Mouse (Mus musculus): ENCODE data around the gene Tfap2c. TPM values are rescaled to one million over a fixed set of nuclear protein-coding genes. Genes with fewer than 3 reads are reported as not detected.

Gene Tfap2c
- polyA plus RNA-seq, 1 experiment from 2014 or later = 0.78 TPM

- H3K36me3 ChIP-seq = no peaks in the 10 kb centered on the region
- H3K27me3 ChIP-seq = no peaks in the 10 kb centered on the region
- no peak for ATAC-seq (ENCODE audit: low FRiP score, low read depth)
- no peak overlapping the region for H3K27ac ChIP-seq (replicated peaks)
- H3K4me3 ChIP-seq = no peak overlapping the region
- H3K9me3 ChIP-seq = no peaks in the 10 kb centered on the region
- H3K4me2 ChIP-seq = no peak overlapping the region
- 94% methylated on average over 7 of the region's 7 CpGs for WGBS
- no peaks in the 10 kb centered on the region for H3K4me1 ChIP-seq (replicated peaks)
- H3K9ac ChIP-seq = no peak overlapping the region
Observed at GRCm38 (mm10) chr2:172594326-172594725, 44.9 kb downstream of the Tfap2c start.

- Histone ChIP-seq H3K4me2 (no peak overlapping the region), H3K27ac (replicated peaks) (no peak overlapping the region), H3K27me3 (no peaks in the 10 kb centered on the region), H3K4me3 (no peak overlapping the region), H3K9me3 (no peaks in the 10 kb centered on the region), H3K9ac (no peak overlapping the region), H3K36me3 (no peaks in the 10 kb centered on the region), H3K4me1 (replicated peaks) (no peaks in the 10 kb centered on the region)
- WGBS = 74% methylated on average over 7 of the region's 7 CpGs
- ATAC-seq (ENCODE audit: low FRiP score, low read depth) = no peak
Observed at GRCm38 (mm10) chr2:172597056-172597455, 47.7 kb downstream of the Tfap2c start.

- Histone ChIP-seq H3K36me3 (no peaks in the 10 kb centered on the region), H3K9me3 (no peaks in the 10 kb centered on the region), H3K27me3 (no peaks in the 10 kb centered on the region), H3K27ac (replicated peaks) (no peak overlapping the region), H3K4me2 (no peak overlapping the region), H3K9ac (no peak overlapping the region), H3K4me3 (no peak overlapping the region), H3K4me1 (replicated peaks) (no peaks in the 10 kb centered on the region)
- 90% methylated on average over 9 of the region's 9 CpGs for WGBS
- no peak for ATAC-seq (ENCODE audit: low FRiP score, low read depth)
Observed at GRCm38 (mm10) chr2:172597881-172598280, 48.5 kb downstream of the Tfap2c start.

- no peak overlapping the region for H3K9ac ChIP-seq
- no peaks in the 10 kb centered on the region for H3K9me3 ChIP-seq
- H3K4me1 ChIP-seq (replicated peaks) = no peaks in the 10 kb centered on the region
- H3K36me3 ChIP-seq = no peaks in the 10 kb centered on the region
- 94% methylated on average over 3 of the region's 3 CpGs for WGBS
- ATAC-seq (ENCODE audit: low FRiP score, low read depth) = no peak
- no peak overlapping the region for H3K4me2 ChIP-seq
- no peaks in the 10 kb centered on the region for H3K27me3 ChIP-seq
- no peak overlapping the region for H3K27ac ChIP-seq (replicated peaks)
- H3K4me3 ChIP-seq = no peak overlapping the region
Observed at GRCm38 (mm10) chr2:172604625-172605024, 55.2 kb downstream of the Tfap2c start.

- WGBS = 43% methylated on average over 7 of the region's 7 CpGs
- Histone ChIP-seq H3K9ac (no peak overlapping the region), H3K36me3 (no peaks in the 10 kb centered on the region), H3K4me3 (no peak overlapping the region), H3K4me2 (no peak overlapping the region), H3K4me1 (replicated peaks) (no peaks in the 10 kb centered on the region), H3K27me3 (no peaks in the 10 kb centered on the region), H3K27ac (replicated peaks) (no peak overlapping the region), H3K9me3 (no peaks in the 10 kb centered on the region)
- no peak for ATAC-seq (ENCODE audit: low FRiP score, low read depth)
Observed at GRCm38 (mm10) chr2:172605642-172606041, 56.2 kb downstream of the Tfap2c start.

- Histone ChIP-seq H3K4me1 (replicated peaks) (no peaks in the 10 kb centered on the region), H3K9ac (no peak overlapping the region), H3K4me3 (no peak overlapping the region), H3K36me3 (no peaks in the 10 kb centered on the region), H3K27me3 (peaks cover 3% of the 10 kb centered on the region; the same call in 1 of the 2 replicates), H3K4me2 (no peak overlapping the region), H3K27ac (replicated peaks) (no peak overlapping the region), H3K9me3 (no peaks in the 10 kb centered on the region)
- 73% methylated on average over 11 of the region's 11 CpGs for WGBS
- no peak for ATAC-seq (ENCODE audit: low FRiP score, low read depth)
Observed at GRCm38 (mm10) chr2:172607710-172608109, 58.3 kb downstream of the Tfap2c start.

Other genes starting within 250 kb of the Tfap2c start
- 17.8 and 19.2 TPM in 2 replicates for gene Fam210b, start 204.0 kb upstream of the Tfap2c start, polyA plus RNA-seq (2015; fragmentation: Nextera tagmentation; extraction: Ambion mirVana)
- 21.4 and 24.5 TPM in 2 replicates for gene Aurka, start 179.1 kb upstream of the Tfap2c start, polyA plus RNA-seq (2015; fragmentation: Nextera tagmentation; extraction: Ambion mirVana)
- gene Cstf1, start 178.9 kb upstream of the Tfap2c start, polyA plus RNA-seq (2015; fragmentation: Nextera tagmentation; extraction: Ambion mirVana) = 22.4 and 25.1 TPM in 2 replicates
- gene Cass4, start 155.8 kb upstream of the Tfap2c start, polyA plus RNA-seq (2015; fragmentation: Nextera tagmentation; extraction: Ambion mirVana) = 0.13 and 0.20 TPM in 2 replicates
- gene Rtf2, start 109.0 kb upstream of the Tfap2c start, polyA plus RNA-seq (2015; fragmentation: Nextera tagmentation; extraction: Ambion mirVana) = 88.8 and 93.1 TPM in 2 replicates
- 1.6 and 1.8 TPM in 2 replicates for gene Gcnt7, start 91.0 kb upstream of the Tfap2c start, polyA plus RNA-seq (2015; fragmentation: Nextera tagmentation; extraction: Ambion mirVana)
- gene Fam209, start 77.1 kb upstream of the Tfap2c start, polyA plus RNA-seq (2015; fragmentation: Nextera tagmentation; extraction: Ambion mirVana) = 0.64 TPM in 1 of 2 replicates, not detected in the other

Measured in hindbrain, embryonic 15.5 days (tissue).